Mouse (Mus musculus): ENCODE measurements at regions not wholly inside any gene's neighbourhood (a gene's known extent, or its start where the extent isn't known, plus 50 kb on each side); places are given as distances from the start of the nearest gene placed in this dataset.

GRCm38 (mm10) chr5:111789904-111790303 lies 56.2 kb downstream of the Gm26897 start:
- no peak for DNase-seq (ENCODE audit: low spot score in 2 of 2)

DNA sequence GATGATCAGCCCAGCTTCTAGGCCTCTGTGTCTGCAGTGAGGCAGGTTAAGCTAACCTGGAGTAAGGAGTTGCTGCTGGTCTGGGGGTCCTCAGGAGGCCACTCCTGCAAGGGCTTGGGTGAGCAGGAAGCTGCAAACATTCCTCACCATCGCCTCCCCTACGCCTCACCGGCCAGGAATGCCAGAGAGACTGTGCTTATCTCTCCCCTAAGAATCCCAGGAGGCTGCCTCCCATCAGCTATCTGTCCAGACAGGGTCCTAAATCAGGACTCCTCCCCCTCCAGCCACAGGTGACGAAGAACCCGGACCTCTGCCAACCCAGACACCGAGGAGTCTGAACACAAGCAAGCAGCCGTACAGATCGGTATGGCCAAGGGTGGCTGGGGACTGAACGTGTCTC lies 56.8 kb downstream of the Gm26897 start:
- no peak for DNase-seq (ENCODE audit: low spot score in 2 of 2)

- peak; percentile 35 to 67 for DNase-seq (ENCODE audit: low spot score in 2 of 2)
Measured at GRCm38 (mm10) chr5:111791089-111791561, 57.4 kb downstream of the Gm26897 start.

GRCm38 (mm10) chr5:111792746-111793145 lies 59.0 kb downstream of the Gm26897 start:
- DNase-seq (ENCODE audit: low spot score in 2 of 2): no peak

GRCm38 (mm10) chr5:111793178-111793577 lies 59.5 kb downstream of the Gm26897 start:
- DNase-seq (ENCODE audit: low spot score in 2 of 2): no peak

GRCm38 (mm10) chr5:111796889-111797288 lies 63.2 kb downstream of the Gm26897 start:
- DNase-seq (ENCODE audit: low spot score in 2 of 2): no peak

DNA sequence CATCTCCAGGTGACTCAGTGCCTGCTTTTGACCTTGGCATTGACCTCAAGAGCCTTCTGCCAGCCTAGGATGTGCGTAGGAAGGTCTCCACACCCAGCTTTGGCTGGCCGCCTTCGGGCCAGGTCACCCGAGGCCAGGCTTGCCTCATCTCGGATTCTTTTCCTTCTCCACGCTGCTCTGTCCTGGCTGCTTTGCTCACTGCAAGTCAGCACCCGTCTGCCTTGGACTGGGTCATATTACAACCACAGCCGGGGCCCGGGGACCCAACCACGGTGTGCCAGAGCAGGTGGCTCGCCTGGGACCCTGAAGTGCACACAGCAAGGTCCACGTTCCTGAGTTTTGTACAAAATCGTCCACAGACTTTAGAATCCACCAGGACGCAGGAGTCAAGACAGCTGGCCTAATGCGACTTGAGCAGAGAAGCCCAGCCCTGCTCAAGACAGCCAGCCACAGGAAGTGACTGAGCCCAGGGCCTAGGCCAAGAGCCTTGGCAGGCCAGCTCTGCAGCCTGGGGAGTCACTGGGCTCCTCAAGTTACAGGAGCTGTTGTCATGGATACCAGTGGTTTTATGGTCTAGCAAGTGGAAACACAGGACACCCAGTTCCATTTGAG lies 66.1 kb downstream of the Gm26897 start:
- DNase-seq (ENCODE audit: low spot score in 2 of 2): peak in 1 of 2 experiments; percentile 5

DNA sequence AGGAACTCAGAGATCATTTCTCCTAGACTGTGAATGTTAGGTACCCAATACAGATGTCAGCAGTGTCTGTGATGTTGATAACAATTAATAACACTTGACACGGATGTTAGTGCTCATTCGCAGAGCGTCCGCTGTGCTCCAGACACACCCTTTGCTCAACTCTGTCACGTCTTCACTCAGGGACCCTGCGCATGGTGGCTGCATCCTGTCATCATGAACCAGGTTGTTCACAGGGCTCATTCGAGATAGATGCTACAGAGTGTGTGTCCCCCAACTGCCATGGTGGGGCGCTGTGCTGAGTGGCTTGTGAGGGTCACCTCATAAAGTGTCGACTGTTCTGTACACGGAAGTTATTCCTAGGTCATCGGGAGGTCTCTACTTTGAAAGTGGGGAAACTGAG lies 66.8 kb downstream of the Gm26897 start:
- no peak for DNase-seq (ENCODE audit: low spot score in 2 of 2)

GRCm38 (mm10) chr5:111801051-111801450 lies 67.3 kb downstream of the Gm26897 start:
- DNase-seq (ENCODE audit: low spot score in 2 of 2): no peak

- DNase-seq (ENCODE audit: low spot score in 2 of 2): no peak
Measured at GRCm38 (mm10) chr5:111804542-111804941, 70.8 kb downstream of the Gm26897 start.

DNA sequence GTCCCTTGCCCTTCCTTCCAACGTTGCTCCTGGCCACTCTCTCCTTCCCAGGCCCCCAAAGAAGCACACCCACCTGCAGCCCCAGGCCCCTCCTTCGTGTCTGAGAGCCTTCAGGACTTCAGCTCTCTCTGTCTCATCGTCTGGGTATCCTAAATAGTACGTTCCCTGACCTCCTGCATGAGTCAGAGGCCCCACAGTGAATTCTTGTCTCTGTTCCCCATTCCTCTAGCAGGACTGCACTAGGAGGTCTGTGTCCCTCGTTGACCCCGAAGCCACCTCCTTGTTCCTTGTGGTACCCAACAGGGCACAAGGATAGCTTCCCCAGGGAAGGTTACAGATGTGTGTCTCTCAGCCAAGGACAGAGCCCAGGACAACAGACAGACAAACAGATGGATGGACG lies 71.4 kb downstream of the Gm26897 start:
- no peak for DNase-seq (ENCODE audit: low spot score in 2 of 2)

DNA sequence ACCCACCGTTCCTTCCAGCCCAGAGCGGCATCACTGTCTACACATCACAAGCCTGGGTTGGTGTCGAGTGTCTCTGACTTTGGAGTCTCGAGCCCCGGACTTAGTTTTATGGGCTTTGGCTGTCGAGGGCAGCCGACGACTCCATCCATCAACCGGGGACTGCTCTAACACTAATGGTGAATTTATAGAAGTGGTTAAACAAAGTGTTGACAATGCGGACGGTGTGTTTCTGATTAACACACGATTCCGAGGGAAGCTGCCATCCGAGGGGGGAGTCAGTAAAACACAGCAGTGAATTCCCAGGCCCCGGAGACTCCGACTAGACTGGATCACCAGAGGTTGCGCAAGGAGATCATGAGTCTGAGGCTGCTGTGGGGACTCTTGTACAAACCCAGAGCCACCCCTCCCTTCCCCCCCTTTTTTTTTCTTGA lies 72.1 kb downstream of the Gm26897 start:
- DNase-seq (ENCODE audit: low spot score in 2 of 2): no peak

DNA sequence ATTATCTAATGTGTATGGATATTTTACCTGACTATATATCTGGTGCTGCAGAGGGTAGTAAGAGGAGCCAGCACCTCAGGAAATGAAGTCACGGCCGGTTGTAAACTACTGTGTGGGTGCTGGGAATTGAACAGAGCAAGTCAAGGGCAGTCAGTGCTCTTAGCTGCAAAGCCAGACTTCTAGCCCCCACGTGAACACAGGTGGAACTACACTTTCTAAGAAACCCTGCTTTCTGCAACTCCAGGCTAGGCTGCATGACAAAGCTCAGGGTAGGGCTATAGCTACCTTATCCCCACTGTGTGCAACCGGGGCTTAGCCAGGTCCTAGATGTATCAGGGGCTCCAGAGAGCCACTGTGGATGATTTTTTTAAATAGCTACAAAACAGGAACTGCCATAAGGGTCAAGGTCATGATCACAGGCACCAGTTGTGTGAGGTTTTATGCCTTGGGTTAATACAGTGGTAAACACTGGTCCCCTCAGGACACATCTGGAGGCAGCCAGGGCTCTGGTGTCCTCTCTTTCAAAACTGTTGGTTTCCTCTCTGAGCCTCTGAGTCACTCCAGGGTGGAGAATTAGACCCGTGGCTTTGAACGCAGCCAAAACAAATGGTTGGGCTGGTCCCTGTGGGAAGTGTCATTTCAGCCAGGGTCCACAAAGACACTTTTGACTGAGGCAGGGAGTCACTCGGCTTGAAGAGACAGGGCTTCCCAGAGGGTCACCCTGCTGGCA lies 76.5 kb downstream of the Gm26897 start:
- DNase-seq (ENCODE audit: low spot score in 2 of 2): no peak

DNA sequence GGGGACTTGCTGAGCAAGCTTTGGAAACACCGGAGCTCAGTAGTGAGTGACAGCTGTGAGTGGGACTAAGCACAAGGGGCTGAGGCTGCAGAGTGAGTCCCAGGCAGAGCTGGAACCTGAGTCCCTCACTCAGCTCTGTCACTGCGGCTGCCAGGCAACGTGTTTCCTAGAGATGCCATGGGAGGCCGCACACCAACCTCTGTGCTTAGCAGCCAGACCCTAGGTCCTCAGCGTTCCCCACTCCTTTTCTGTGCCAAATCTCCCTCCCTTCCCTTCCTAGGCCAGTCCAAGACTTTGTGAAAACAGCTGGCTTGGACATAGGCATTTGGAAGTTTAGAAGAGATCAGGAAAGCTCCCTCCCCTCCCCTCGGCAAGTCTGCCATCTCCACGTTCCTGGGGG lies 78.9 kb downstream of the Gm26897 start:
- no peak for DNase-seq (ENCODE audit: low spot score in 2 of 2)

- peak; percentile 68 to 70 for DNase-seq (ENCODE audit: low spot score in 2 of 2)
Measured at GRCm38 (mm10) chr5:111813090-111813753, 79.5 kb downstream of the Gm26897 start.

DNA sequence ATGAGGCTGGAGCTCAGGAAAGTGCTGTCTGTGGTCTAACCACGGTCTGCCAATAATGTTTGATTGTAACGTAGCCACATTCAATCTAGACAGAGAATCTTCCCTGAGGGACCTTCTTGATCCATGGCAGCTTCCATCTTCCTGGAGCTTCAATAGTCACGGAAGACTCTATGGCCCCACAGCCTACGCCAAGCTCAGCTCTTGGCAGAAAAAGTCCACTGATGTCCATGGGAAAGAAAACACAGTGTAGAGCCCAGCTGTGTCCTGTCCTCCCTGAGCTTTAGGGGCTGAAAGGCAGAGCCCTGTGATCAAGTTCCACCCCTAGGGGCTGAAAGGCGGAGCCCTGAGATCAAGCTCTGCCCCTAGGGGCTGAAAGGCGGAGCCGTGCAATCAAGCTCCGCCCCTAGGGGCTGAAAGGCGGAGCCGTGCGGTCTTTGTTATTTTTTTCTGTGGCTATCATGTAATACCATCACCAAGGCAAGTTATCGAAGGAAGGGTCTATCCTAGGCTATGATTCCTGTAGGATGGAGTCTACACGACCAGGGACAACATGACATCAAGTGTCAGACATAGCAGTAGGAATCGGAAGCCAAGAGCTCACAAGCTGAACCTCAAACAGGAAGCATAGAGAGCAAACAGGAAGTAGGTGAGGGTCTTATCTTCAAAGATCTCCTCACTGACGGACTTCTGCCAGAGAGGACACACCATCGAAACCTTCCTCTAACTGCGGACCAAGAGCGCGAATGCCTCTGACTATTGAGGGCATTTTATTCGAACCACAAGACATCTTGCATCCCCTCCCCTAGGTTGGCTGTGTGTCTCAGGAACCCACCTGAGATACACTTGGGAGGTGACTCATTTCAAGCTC lies 81.4 kb downstream of the Gm26897 start:
- DNase-seq (ENCODE audit: low spot score in 2 of 2): no peak

- DNase-seq (ENCODE audit: low spot score in 2 of 2): peak in 1 of 2 experiments; percentile 31
Measured at GRCm38 (mm10) chr5:111820963-111821362, 87.2 kb downstream of the Gm26897 start.

DNA sequence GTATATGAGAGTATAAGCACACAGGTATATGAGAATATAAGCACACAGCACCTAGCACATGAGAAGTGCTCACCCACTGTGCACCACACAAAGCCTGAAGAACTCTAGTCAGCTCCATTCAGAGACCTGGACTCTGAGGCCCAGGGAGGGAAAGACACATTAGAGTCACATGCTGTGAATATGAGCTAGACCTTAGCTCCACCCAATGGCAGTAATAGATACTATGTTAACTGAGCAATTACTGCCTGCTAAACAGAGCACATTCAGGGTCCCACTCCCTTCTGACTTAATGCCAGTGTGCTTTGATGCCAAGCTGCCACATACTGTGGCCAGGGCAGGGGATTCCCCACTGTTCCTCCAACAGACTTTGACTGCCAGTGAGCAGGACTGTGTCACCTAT lies 89.2 kb downstream of the Gm26897 start:
- no peak for DNase-seq (ENCODE audit: low spot score in 2 of 2)

DNA sequence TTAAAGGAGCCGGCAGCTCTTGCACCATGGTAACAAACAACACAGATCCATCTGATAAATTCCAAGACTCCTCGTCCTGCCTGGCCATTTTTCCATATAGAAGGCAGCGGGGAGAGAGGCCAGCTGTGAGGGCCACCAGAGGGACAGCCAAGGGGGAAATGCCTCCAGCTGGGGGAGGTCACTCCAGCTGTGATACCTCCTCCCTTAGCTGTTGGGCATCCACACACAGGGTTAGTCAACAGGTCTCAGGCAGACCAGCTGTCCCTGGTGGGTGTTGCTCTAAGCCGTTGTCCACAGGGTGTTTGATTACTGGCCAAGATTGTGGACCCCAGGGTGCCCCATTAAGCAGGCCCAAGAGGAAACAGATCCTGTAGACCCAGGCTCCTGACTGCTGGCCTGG lies 89.7 kb downstream of the Gm26897 start:
- no peak for DNase-seq (ENCODE audit: low spot score in 2 of 2)

GRCm38 (mm10) chr5:111823842-111824241 lies 90.1 kb downstream of the Gm26897 start:
- DNase-seq (ENCODE audit: low spot score in 2 of 2): no peak

DNA sequence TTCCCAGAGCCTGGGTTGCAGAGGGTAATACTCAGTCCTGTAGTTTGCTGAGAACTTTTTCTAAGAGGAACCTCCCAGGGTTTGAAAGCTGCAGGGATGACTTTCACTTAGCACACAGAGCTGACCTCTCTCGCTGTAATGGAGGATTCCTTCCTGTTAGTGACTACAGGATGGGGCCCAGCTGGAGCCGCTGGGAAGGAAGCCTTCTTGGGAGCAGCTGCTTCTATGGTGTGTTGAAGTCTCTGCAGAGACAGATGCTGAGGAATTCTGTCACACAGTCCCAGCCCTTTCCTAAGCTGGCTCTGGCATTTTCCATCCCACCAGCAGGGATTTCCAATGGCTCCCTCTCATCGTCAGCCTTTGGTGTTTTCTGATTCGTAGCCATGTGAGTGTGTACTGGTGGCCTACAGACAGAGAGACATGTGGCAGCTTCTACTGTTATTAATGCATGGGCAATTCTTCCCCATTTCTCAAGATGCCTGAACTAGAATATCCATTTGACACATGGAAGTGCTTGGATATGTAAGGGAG lies 90.9 kb downstream of the Gm26897 start:
- DNase-seq (ENCODE audit: low spot score in 2 of 2): no peak

All from left cerebral cortex, adult 18-20 months (tissue).